Mouse (Mus musculus): ENCODE data around the gene Ahcy.
"Not testable (repeated sequence)": the region's sequence is repeated elsewhere in the genome, so short reads cannot be mapped to it uniquely, and the experiment has no call there.

The Ahcy gene

DNA sequence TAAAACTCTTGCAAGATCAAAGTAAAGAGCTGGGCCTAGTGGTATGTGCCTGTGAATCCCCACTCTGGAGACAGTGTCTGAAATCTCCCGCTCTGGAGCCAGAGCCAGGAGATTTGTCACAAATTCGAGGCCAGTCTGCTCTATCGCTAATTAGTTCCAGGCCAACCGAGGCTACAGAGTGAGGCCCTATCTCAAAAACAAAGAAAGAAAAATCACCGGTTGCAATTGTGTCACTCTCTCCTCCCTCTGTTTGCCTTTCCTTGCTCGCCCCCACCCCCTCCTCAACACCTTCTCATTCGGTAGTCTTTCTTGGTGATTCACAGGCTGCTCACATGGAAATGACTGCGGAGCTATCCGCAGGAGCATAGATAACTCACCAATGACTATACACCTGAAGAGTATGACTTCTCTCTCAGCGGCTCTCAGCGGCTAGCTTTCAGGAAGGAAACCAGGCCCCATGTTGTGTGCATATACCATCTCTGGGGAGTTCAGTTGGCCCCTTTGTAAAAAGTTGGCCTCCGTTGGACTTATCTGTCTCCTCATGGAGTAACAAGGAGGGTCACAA lies 551 bp upstream of the Ahcy start:
- no peak for DNase-seq (ENCODE audit: extremely low spot score, low spot score)

DNA sequence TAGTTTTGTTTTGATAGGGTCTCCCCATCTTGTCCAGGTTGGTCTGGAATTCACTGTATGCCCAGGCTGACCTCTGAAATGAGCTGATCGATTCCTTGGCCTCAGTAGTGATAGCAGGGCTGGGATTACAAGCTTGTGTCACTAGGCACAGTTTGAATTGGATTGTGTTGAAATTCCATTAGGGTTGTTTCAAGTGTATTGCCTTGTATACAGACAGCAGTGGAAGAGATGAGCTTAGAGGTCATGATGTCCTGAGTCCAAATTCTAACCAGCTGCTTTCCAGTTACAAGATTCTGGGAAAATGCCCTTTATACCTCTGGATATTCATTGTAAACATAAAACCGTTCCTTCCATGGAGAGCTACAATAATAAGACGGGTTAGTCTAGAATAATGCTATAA lies 950 bp downstream of the Ahcy start:
- no peak for DNase-seq (ENCODE audit: extremely low spot score, low spot score)

DNA sequence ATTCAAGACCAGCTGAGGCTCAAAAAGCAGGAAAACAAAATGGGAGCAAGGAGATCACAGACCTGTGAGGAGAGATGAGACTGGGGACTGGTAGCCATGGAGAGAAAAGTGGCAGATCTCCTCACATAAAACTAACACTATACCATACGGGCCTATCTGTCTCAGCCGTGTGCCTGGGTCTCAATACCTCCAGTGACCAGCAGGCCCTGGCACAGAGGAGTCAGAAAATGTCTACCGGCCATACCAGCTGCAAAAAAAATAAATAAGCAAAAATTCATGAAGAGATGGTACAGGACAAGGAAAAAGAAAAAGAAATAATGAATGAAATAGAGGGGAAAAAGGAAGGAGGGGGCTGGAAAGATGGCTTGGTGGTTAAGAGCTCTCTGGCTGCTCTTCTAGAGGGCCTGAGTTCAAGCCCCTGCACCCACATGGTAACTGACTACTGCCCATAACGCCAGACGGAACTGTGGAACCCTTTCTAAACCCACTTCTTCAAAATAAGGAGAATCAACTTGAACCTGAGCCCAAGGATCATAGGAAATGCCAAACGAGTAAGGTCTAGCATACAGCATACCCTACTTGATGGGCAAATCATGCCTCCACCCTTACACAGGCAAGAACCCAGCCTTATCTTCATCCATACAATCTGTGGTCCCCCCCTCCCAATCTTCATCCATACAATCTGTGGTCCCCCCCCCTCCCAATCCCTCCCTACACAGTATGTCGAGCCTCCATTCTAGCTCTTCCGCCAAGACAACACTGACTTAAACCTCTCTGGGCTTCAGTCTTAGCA lies 1.7 kb downstream of the Ahcy start:
- DNase-seq (ENCODE audit: extremely low spot score, low spot score), result no peak

DNA sequence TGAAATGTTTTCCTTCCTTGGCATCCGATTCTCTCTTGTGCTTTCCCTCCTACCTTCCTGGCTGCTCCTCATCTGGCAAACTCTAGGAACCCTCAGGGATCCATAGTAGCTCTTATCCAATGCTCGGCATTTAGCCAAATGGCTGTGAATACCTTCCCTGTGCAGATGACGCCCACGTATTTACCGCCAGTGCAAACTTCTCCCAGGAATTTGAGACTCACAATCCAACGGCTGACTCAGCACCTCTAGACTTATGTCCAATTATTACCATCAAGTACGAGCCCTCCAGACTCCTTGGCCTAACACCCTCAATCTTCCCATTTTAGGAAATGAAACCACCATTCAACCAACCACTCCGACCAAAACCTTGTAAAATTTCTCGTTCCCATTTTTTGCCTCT lies 3.3 kb downstream of the Ahcy start:
- DNase-seq (ENCODE audit: extremely low spot score, low spot score), result no peak

DNA sequence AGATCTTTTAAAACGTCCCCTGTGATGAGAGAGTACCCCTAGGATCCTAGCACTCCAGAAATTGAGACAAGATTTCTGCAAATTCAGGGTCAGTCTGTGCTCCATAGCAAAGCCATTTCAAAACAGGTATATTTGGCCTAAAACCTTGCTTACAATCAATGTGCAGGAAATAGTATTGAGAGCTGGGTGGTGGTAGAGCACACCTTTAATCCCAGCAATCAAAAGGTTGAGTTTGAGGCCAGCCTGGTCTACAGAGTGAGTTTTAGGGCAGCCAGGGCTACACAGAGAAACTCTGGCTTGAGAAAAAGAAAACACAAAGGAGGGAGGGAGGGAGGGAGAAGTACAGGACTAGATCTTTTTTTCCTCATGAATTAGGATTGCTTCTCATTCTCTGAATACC lies 16.9 kb downstream of the Ahcy start:
- no peak for DNase-seq (ENCODE audit: extremely low spot score, low spot score)

DNA sequence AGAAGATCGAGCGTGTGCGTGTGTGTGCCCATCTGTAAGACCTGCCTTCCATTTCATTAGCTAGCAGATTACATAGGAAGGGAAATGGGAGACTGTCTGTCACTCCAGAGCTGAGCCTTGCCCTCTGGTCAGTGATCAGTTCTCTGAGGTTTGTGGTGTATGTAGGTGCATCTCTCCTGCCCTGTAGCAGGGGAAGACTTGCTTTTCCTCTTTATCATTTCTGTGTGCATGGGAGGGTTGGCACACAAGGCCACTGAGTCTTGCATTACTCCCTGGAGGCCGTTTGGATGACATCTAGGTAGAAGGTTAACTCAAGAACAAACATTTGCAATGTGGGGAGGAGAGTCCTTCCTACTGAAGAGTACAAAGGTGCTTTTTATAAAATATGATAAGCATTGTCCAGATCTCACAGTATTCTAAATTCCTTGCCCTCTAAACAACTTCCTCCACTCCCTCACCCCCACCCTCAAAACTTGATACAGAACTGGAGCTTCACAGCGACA lies 18.2 kb downstream of the Ahcy start:
- DNase-seq (ENCODE audit: extremely low spot score, low spot score), result no peak

DNA sequence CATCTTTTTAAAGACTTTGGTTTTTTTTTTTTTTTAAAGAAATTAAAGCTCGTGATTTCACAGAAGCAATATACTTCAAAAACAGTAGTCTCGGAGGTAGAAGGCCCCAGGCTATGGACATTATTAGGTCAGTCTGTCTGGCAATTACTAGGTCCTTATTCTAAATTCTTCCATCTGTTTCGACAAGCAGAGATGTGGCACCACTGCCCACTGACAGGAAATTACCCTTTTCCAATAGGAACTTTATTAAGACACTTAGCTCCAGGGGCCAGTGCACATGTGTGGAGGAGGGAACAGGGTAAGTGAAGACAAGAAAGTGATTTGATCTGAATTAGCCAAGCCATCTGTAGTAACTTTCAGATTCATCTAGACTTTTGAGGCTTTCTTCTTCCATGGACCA lies 19.6 kb downstream of the Ahcy start:
- DNase-seq (ENCODE audit: extremely low spot score, low spot score), result no peak

DNA sequence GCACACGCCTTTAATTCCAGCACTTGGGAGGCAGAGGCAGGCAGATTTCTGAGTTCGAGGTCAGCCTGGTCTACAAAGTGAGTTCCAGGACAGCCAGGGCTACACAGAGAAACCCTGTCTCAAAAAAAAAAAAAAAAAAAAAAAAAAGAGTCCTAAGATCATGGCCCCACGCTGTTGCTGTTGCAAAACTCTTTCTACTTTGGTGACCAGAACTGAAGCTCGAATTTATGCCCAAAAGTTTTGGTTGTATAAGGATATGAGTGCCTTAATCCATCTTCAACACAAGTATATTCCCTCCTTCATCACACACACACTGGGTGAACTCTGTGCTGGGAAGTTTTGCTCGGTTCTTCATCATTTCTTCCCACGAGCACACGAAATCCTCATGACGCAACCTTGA lies 20.8 kb downstream of the Ahcy start:
- DNase-seq (ENCODE audit: extremely low spot score, low spot score), result not testable (repeated sequence)

DNA sequence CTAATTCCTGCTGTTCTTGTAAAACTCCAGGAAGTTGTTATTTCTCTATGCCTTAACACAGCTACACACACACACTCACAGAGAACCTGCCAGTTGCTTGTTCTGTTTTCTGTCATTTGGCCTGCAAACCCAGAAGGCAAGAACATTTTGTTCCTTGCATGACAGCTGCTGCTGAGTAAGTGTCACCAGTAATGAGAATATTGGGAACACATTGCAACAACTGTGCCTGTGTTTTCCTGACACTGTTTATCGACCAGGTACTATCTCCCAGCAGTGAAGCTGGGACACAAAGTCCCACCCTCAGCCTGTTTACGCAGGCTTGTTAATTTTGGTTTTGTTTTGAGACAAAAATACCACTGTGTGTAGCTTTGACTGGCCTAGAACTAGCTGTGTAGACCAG lies 21.6 kb downstream of the Ahcy start:
- no peak for DNase-seq (ENCODE audit: extremely low spot score, low spot score)

DNA sequence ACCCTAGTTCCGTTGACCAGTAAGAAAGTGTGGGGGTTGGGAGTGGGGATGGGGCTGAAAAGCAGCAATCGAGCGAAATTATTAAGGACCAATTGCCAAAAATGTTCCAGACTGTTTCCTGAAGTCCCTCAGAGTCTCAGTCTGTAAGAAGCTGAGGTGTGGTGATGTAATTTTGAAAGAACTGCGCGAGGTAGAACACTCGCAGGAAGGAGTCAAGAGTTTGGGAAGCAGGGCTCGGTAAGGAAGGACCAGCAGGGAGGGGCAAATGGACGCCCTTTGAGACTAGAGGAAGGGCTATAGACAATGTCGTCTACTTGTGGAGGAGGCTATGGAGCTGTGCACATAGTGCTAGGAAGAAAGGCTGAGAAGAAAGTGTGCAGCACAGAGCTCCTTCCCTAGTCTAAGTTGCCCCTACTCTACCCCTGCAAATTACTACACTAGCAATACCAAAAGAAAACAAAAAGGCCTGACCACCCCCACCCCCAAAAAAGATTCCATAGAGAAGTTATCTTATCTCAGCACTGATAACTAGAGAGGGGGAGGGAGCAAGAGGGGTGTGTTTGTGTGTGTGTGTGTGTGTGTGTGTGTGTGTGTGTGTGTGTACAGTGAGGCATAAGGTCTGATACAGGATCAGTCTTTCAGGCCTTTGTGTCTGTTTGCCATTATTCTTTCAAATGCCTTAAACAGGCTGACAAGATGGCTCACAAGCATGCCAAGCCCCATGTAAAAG lies 22.5 kb downstream of the Ahcy start:
- peak; percentile 22 for DNase-seq (ENCODE audit: extremely low spot score, low spot score)

DNA sequence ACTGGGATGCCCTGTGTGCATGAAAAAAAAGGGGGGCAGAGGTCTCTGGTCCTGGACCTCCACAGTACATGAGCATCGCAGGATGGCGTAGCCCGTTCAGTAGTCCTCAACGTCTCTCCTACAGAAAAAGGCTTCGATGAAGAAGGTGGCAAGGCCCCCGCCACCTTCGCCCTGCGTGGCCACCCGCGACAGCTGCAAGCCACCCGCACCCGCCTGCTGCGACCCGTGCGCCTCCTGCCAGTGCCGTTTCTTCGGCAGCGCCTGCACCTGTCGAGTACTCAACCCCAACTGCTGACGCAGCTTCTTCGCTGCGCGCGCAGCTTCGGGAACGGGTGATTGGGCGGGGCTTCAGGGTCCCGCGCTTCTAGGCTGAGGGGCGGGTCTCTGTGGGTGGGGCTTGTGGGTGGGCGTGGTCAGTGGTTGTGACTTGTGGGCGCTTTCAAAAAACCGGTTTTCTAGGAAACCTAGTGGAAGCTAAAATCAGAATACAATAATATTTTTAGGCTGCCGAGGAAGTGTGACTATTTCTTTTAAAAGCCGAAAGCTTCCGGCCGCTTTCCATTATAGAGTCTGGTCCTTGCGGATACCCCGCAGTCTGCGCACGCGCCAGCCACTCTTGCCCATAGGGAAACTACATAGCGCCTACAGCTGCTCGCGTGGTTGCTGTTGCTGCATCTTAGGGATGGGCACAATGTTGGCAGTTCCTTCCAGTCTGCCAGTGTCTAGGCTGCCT lies 23.6 kb downstream of the Ahcy start:
- DNase-seq (ENCODE audit: extremely low spot score, low spot score), result peak; percentile 98

DNA sequence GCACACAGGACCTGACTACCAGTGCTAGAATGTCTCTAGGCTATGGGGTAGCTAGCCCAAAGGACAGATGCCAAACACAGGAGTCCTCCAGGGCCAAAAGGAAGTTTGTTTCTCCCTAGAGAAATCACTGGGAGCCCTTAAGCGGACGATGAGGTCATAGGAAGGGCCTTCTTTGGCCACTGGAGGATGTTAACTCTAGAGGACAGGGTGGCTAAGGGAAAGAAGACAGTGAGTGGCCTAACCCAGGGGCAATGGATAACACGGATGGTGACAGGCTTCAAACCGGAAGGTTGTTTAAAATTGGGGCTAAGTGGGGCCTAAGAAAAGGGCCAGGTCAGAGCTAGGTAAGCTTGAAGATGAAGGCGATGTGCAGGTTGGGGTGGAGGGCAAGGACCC lies 24.2 kb downstream of the Ahcy start:
- DNase-seq (ENCODE audit: extremely low spot score, low spot score), result no peak

DNA sequence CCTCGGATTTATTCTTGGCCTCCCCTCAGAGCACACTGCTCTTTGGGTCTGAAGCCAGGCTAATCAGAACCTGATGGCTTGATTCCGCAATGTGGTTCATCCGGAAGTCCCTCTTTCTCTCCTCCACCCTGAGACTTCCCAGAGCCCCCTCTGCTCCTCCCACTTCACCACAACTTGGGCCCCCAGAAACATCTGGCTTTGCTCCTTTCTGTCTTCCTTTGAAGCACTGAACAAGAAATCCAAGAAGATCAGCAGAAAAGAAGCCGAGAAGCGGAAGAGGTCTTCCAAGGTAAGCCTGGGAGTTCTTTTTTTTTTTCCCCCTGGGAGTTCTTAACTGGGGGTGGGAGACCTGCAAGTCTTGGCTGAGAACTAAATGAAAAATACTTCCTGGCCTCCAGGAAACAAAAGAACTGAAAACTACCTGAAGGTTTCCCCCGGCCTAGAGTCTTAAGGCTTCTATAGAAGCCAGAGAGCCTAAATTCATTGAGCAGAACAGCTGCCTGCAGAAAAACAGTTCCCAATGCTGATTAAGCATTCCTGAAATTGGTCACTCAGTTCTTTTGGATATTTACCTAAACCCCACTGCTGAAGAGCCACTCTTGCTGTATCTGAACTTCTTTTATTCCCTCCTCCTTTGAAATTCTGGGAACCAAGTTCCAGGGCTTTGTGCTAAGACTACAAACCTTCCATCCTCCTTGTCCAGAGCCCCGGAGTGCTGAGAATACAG lies 26.7 kb downstream of the Ahcy start:
- no peak for DNase-seq (ENCODE audit: extremely low spot score, low spot score)

DNA sequence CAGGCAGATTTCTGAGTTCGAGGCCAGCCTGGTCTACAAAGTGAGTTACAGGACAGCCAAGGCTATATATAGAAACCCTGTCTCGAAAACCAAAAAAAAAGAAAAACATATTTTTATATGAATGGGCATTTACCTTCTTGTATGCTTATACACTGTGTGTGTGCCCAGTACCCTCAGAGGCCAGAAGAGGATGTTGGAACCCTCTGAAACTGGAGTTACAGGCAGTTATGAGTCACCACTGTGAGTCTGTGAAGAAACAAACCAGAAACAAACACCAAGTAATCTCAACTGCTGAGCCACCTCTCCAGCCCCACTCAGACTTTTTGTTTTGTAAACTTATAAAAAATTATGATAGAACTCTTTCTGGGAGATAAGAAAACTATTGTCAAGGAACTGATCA lies 27.5 kb downstream of the Ahcy start:
- no peak for DNase-seq (ENCODE audit: extremely low spot score, low spot score)

DNA sequence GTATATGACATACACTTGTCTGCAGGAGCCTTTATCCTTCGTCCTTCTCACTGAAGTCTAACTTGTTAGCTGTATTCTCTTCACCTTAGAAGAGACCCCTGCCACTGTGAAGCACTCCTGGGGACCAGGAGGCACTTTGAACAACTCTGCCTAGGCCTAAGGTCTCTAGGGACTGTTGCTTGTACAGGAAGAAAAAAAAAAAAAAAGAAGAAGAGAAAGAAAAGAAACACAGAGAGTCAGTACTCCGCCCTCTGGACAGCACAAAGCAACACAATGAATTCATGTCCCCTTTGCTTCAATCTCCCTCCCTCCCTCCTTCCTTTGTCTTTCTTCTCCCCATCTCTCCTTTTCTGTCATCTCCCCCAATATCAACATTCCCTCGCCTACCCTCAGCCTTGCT lies 29.2 kb downstream of the Ahcy start:
- DNase-seq (ENCODE audit: extremely low spot score, low spot score), result no peak

DNA sequence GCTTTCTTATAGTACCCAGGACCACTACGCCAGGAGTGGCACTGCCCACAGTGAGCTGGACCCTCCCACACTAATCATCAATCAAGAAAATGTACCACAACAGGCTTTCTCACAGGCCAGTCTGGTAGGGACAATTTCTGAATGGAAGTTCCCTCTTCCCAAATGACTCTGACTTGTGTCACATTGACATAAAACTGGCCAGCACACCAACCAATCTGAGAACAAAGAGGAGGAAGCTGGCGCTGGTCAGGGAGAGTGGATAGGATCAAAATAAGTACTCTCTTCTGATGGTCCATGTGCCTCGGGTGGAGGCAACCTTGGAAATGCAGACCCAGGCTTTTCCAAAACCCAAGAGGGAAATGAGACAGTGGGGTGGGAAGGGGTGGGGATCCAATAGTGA lies 29.8 kb downstream of the Ahcy start:
- DNase-seq (ENCODE audit: extremely low spot score, low spot score), result no peak

DNA sequence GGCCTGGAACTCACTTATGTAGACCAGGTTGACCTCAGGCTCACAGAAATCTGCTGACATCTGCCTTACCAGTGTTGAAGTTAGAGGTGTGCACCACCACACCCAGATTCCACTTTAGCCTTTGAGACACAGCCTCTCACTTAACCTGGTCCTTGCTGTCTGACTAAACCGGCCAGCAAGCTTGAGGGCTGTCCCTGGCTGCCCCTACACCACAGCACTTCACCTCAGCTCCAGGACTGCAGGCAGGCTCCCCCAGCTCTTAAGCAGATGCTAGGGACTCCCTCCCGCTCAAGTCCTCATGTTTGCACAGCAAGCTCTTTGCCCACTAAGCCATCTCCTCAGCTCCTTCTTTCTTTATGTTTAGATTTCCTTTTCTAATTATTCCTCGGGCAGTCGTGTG lies 34.3 kb downstream of the Ahcy start:
- no peak for DNase-seq (ENCODE audit: extremely low spot score, low spot score)

DNA sequence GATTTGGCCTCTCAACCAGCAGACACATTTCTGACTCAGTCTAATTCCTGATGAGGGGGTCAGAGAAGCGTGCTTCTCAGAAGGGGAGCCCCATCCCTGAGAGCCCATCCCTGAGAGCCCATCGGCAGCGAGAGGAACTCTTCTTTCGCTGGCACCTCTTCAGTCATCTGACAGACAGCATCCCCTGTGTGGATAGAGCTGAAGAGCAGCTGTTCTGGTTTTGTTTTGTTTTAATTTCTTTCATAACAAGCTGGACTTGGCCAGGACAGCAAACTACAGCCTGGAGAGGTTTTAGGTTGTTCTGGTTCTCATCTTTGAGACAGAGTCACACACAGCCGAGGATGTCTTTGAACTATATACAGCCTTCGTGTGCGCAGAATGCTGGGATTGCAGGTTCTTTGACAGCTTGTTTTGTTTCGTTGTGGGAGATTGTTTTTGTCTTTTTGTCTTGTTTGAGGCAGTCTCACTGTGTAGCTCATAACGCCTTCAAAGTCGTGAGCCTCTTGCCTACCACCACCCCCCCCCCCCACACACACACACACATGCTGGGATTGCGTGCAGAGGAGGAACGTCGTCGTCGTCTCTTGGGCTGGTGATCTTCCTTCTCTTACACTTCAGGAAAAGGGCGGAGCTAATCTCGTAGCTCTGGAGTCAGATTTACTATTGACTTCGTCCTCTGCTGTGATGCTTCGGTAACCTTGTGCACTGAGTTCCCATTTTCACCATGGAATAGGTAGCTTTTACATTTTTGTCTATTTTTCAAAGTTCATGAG lies 41.2 kb downstream of the Ahcy start:
- DNase-seq (ENCODE audit: extremely low spot score, low spot score), result no peak

DNA sequence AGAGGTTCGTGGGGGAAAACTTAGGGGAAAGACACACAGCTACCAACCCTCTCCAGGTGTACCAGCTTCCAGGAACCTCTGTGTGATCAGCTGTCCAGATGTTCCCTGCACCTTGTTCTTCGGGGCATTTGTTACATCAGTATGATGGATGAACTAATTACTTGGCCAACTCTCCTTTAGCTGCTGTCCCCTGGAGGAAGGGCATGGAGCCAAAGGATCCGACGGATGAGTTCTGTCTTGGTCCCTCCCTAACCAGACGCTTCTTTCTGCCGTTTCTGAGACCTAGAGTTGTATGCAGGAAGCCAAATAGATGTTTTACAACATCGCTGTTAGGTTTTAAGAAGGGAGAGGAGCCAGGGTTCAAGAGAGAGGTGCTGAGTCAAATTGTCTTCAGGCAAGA lies 43.5 kb downstream of the Ahcy start:
- no peak for DNase-seq (ENCODE audit: extremely low spot score, low spot score)

DNA sequence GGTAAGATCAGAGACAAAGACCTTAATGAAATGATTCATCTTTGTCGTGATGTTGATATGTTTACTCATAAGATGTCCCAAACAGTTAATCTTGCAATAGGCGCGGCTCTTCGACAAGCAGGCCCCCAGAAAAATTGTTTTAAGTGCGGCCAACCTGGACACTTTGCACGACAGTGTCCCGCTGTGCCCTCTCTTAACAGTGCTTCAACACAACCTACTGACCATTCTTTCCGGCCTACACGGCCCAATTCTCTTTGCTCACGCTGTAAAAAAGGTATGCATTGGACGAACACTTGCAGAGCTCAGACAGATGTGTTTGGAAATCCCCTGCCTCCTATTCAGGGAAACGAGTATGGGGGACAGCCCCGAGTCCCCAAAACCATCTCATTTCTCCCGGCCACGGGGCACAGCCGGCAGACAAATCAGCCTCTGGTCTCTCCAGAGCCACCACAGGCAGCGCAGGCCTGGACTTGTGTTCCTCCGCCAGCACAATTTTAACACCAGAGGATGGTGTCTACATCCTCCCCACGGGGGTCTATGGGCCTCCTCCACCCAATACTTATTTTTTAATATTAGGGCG lies 54.0 kb downstream of the Ahcy start:
- peak; percentile 44 for DNase-seq (ENCODE audit: extremely low spot score, low spot score)

Measured in neural tube, embryonic 10.5 days (tissue).